Comparison of ENCODE assay signal across 8 mouse cellular contexts in genomic region chr9:50616161-50616560, GRCm38 (mm10). TPM values are rescaled to one million over a fixed set of nuclear protein-coding genes. Genes with fewer than 3 reads are reported as not detected.
DNase-seq lines count a peak whose midpoint lies in the region; ATAC-seq lines count a peak whose summit lies in the region.

No protein-coding gene starts in this region.

- no peaks in the 10 kb centered on the region for H3K9me3 ChIP-seq in kidney, embryonic 15.5 days (replicated peaks)
- no peaks in the 10 kb centered on the region for H3K9me3 ChIP-seq in hindbrain, embryonic 14.5 days (ENCODE audit: control insufficient read depth, low read length)
- H3K9me3 ChIP-seq in midbrain, embryonic 14.5 days (ENCODE audit: control insufficient read depth, low read length), result no peaks in the 10 kb centered on the region

- H3K36me3 ChIP-seq in kidney, embryonic 15.5 days, result peaks cover 41% of the 10 kb centered on the region
- H3K36me3 ChIP-seq in hindbrain, embryonic 14.5 days (replicated peaks; ENCODE audit: control insufficient read depth, insufficient read depth), result peaks cover 41% of the 10 kb centered on the region
- peaks cover 29% of the 10 kb centered on the region for H3K36me3 ChIP-seq in midbrain, embryonic 14.5 days (ENCODE audit: control insufficient read depth, insufficient read depth, low read length)

- H3K4me2 ChIP-seq in kidney, embryonic 15.5 days, result peak overlapping the region; percentile 60
- peak overlapping the region; percentile 95 for H3K4me2 ChIP-seq in hindbrain, embryonic 14.5 days (replicated peaks)
- H3K4me2 ChIP-seq in midbrain, embryonic 14.5 days (ENCODE audit: low read length), result peak overlapping the region; percentile 84

- 34% methylated on average over 11 of the region's 11 CpGs for WGBS in kidney, embryonic 15.5 days
- WGBS in hindbrain, embryonic 14.5 days, result 42% methylated on average over 11 of the region's 11 CpGs
- WGBS in midbrain, embryonic 14.5 days, result 42% methylated on average over 11 of the region's 11 CpGs

- H3K9ac ChIP-seq in kidney, embryonic 15.5 days, result peak overlapping the region; percentile 99
- H3K9ac ChIP-seq in hindbrain, embryonic 14.5 days, result peak overlapping the region; percentile 94
- H3K9ac ChIP-seq in midbrain, embryonic 14.5 days (replicated peaks; ENCODE audit: low read length), result peak overlapping the region; percentile 76

- H3K4me1 ChIP-seq in kidney, embryonic 15.5 days, result peaks cover 12% of the 10 kb centered on the region
- peaks cover 2% of the 10 kb centered on the region for H3K4me1 ChIP-seq in brown adipose tissue, adult 24 weeks (ENCODE audit: control insufficient read depth, insufficient read depth, insufficient read length, low read length)
- H3K4me1 ChIP-seq in hindbrain, embryonic 14.5 days (replicated peaks; ENCODE audit: control insufficient read depth, insufficient read depth, low read length), result peaks cover 14% of the 10 kb centered on the region
- H3K4me1 ChIP-seq in midbrain, embryonic 14.5 days (ENCODE audit: control insufficient read depth, insufficient read depth, low read length), result peaks cover 10% of the 10 kb centered on the region

- no peaks in the 10 kb centered on the region for H3K27me3 ChIP-seq in kidney, embryonic 15.5 days
- H3K27me3 ChIP-seq in hindbrain, embryonic 14.5 days (ENCODE audit: control insufficient read depth, insufficient read depth, low read length), result no peaks in the 10 kb centered on the region
- H3K27me3 ChIP-seq in midbrain, embryonic 14.5 days (ENCODE audit: control insufficient read depth, insufficient read depth, low read length), result no peaks in the 10 kb centered on the region

- peak overlapping the region; percentile 99 for H3K4me3 ChIP-seq in kidney, embryonic 15.5 days (replicated peaks)
- peak overlapping the region; percentile 86 for H3K4me3 ChIP-seq in brown adipose tissue, adult 24 weeks (ENCODE audit: insufficient read depth, low read depth, low read length)
- peak overlapping the region; percentile 99 for H3K4me3 ChIP-seq in hindbrain, embryonic 14.5 days (replicated peaks; ENCODE audit: low read length)
- H3K4me3 ChIP-seq in midbrain, embryonic 14.5 days (replicated peaks; ENCODE audit: low read depth, low read length), result peak overlapping the region; percentile 68

- peak overlapping the region; percentile 98 for H3K27ac ChIP-seq in kidney, embryonic 15.5 days
- no peak overlapping the region for H3K27ac ChIP-seq in brown adipose tissue, adult 24 weeks (replicated peaks; ENCODE audit: low read depth, low read length)
- H3K27ac ChIP-seq in hindbrain, embryonic 14.5 days, result peak overlapping the region; percentile 94; the same call in 1 of the 2 replicates
- H3K27ac ChIP-seq in midbrain, embryonic 14.5 days (replicated peaks; ENCODE audit: low read depth, low read length), result no peak overlapping the region

- ATAC-seq in kidney, embryonic 15.5 days (replicated peaks; ENCODE audit: low FRiP score), result no peak
- ATAC-seq in hindbrain, embryonic 14.5 days (ENCODE audit: low FRiP score), result no peak
- ATAC-seq in midbrain, embryonic 14.5 days (ENCODE audit: low FRiP score, low TSS enrichment), result no peak

- no peak for DNase-seq in kidney, postnatal 25 days
- no peak for DNase-seq in hindbrain, embryonic 14.5 days (ENCODE audit: low spot score)
- DNase-seq in midbrain, embryonic 14.5 days, result no peak
- DNase-seq in cerebellum, adult 11 months, result no peak
- no peak for DNase-seq in adrenal gland, adult 2 months
- DNase-seq in right cerebral cortex, postnatal 10 days (ENCODE audit: low spot score in 2 of 2), result no peak

RNA-seq across cellular contexts. Expression of gene Pih1d2, which starts 1.0 kb away (rescaled TPM):
- polyA plus RNA-seq in kidney, embryonic 15.5 days (2015; fragmentation: Nextera tagmentation; extraction: Ambion mirVana), result 4.9 and 5.6 TPM in 2 replicates
- polyA plus RNA-seq in brown adipose tissue, adult 24 weeks (2012; ENCODE audit: insufficient read depth, insufficient read length, missing spikeins), result 1.0 and 2.8 TPM in 2 replicates
- polyA plus RNA-seq in hindbrain, embryonic 14.5 days (2014; fragmentation: Nextera tagmentation; extraction: Ambion mirVana), result 5.6 and 7.3 TPM in 2 replicates
- 2.9 and 4.9 TPM in 2 replicates for polyA plus RNA-seq in midbrain, embryonic 14.5 days (2014; fragmentation: Nextera tagmentation; extraction: Ambion mirVana)
- total RNA-seq in adrenal gland, adult 2 months (2021), result 1 to 10 TPM; 1.2 to 3.4 TPM
- 0.26 and 0.38 TPM in 2 replicates for polyA plus RNA-seq in adrenal gland, adult 2 months (2012; rRNA removed)

RNA-seq across cellular contexts. Expression of gene Nkapd1, which starts 1.1 kb away (rescaled TPM):
- polyA plus RNA-seq in kidney, embryonic 15.5 days (2015; fragmentation: Nextera tagmentation; extraction: Ambion mirVana), result 22.1 and 24.8 TPM in 2 replicates
- 7.6 and 20.6 TPM in 2 replicates for polyA plus RNA-seq in brown adipose tissue, adult 24 weeks (2012; ENCODE audit: insufficient read depth, insufficient read length, missing spikeins)
- 18.4 and 23.0 TPM in 2 replicates for polyA plus RNA-seq in hindbrain, embryonic 14.5 days (2014; fragmentation: Nextera tagmentation; extraction: Ambion mirVana)
- polyA plus RNA-seq in midbrain, embryonic 14.5 days (2014; fragmentation: Nextera tagmentation; extraction: Ambion mirVana), result 24.2 and 25.6 TPM in 2 replicates
- 10 to 100 TPM; 20.9 to 26.8 TPM for total RNA-seq in adrenal gland, adult 2 months (2021)
- polyA plus RNA-seq in adrenal gland, adult 2 months (2012; rRNA removed), result 6.8 and 7.3 TPM in 2 replicates

RNA-seq across cellular contexts. Expression of gene Timm8b, which starts 12.5 kb away (rescaled TPM):
- polyA plus RNA-seq in kidney, embryonic 15.5 days (2015; fragmentation: Nextera tagmentation; extraction: Ambion mirVana), result 259 and 296 TPM in 2 replicates
- polyA plus RNA-seq in brown adipose tissue, adult 24 weeks (2012; ENCODE audit: insufficient read depth, insufficient read length, missing spikeins), result 395 and 454 TPM in 2 replicates
- polyA plus RNA-seq in hindbrain, embryonic 14.5 days (2014; fragmentation: Nextera tagmentation; extraction: Ambion mirVana), result 399 and 451 TPM in 2 replicates
- 396 and 508 TPM in 2 replicates for polyA plus RNA-seq in midbrain, embryonic 14.5 days (2014; fragmentation: Nextera tagmentation; extraction: Ambion mirVana)
- 100 to 1,000 TPM; 213 to 216 TPM for total RNA-seq in adrenal gland, adult 2 months (2021)
- 33.0 and 58.2 TPM in 2 replicates for polyA plus RNA-seq in adrenal gland, adult 2 months (2012; rRNA removed)

RNA-seq across cellular contexts. Expression of gene Sdhd, which starts 12.5 kb away (rescaled TPM):
- 363 and 376 TPM in 2 replicates for polyA plus RNA-seq in kidney, embryonic 15.5 days (2015; fragmentation: Nextera tagmentation; extraction: Ambion mirVana)
- 1,365 and 1,497 TPM in 2 replicates for polyA plus RNA-seq in brown adipose tissue, adult 24 weeks (2012; ENCODE audit: insufficient read depth, insufficient read length, missing spikeins)
- 279 and 295 TPM in 2 replicates for polyA plus RNA-seq in hindbrain, embryonic 14.5 days (2014; fragmentation: Nextera tagmentation; extraction: Ambion mirVana)
- 234 and 235 TPM in 2 replicates for polyA plus RNA-seq in midbrain, embryonic 14.5 days (2014; fragmentation: Nextera tagmentation; extraction: Ambion mirVana)
- 100 to 1,000 TPM; 249 to 334 TPM for total RNA-seq in adrenal gland, adult 2 months (2021)
- 248 and 267 TPM in 2 replicates for polyA plus RNA-seq in adrenal gland, adult 2 months (2012; rRNA removed)

RNA-seq across cellular contexts. Expression of gene Dlat, which starts 43.4 kb away (rescaled TPM):
- polyA plus RNA-seq in kidney, embryonic 15.5 days (2015; fragmentation: Nextera tagmentation; extraction: Ambion mirVana), result 60.4 and 67.2 TPM in 2 replicates
- 497 and 703 TPM in 2 replicates for polyA plus RNA-seq in brown adipose tissue, adult 24 weeks (2012; ENCODE audit: insufficient read depth, insufficient read length, missing spikeins)
- polyA plus RNA-seq in hindbrain, embryonic 14.5 days (2014; fragmentation: Nextera tagmentation; extraction: Ambion mirVana), result 65.1 and 72.0 TPM in 2 replicates
- 48.6 and 54.9 TPM in 2 replicates for polyA plus RNA-seq in midbrain, embryonic 14.5 days (2014; fragmentation: Nextera tagmentation; extraction: Ambion mirVana)
- 100 to 1,000 TPM; 152 to 160 TPM for total RNA-seq in adrenal gland, adult 2 months (2021)
- polyA plus RNA-seq in adrenal gland, adult 2 months (2012; rRNA removed), result 30.1 and 32.5 TPM in 2 replicates

Comparison
In these comparisons a context has a peak if more than half of its experiments do, and no peak if none do; other contexts are left out.
1. H3K27ac ChIP-seq: peak in kidney, embryonic 15.5 days (single experiment) and hindbrain, embryonic 14.5 days (single experiment); none in brown adipose tissue, adult 24 weeks (single experiment) and midbrain, embryonic 14.5 days (single experiment).
2. Peak in every context shown above with its lines, with median percentiles within 50 percentile points of each other: H3K4me2 ChIP-seq, H3K4me3 ChIP-seq and H3K9ac ChIP-seq.